Mouse (Mus musculus) retina, postnatal 1 day (tissue): ENCODE measurements around the gene Samd14.
A peak's percentile ranks its signal among the peaks of the same experiment; 100 is the strongest.

Experiments
- DNase-seq: peaks from one replicate; pipeline ENCODE4 v3.0.0-alpha.2; 2012

The Samd14 gene

GRCm38 (mm10) chr11:94990102-94990748 is 19.5 kb upstream of the Samd14 start:
- no peak for DNase-seq

GRCm38 (mm10) chr11:94990749-94991577 is 18.7 kb upstream of the Samd14 start, which contains the start of gene Ppp1r9b:
Gene Ppp1r9b (plus strand): TSS chr11:94991035.
- DNase-seq = peak; percentile 95

GRCm38 (mm10) chr11:94991641-94992479 is 17.8 kb upstream of the Samd14 start:
- DNase-seq = peak; percentile 60

GRCm38 (mm10) chr11:94992480-94992753 is 17.3 kb upstream of the Samd14 start:
- no peak for DNase-seq

GRCm38 (mm10) chr11:94992754-94993606 is 16.7 kb upstream of the Samd14 start:
- peak; percentile 53 for DNase-seq

GRCm38 (mm10) chr11:94994208-94994814 is 15.4 kb upstream of the Samd14 start:
- DNase-seq = peak; percentile 24

- no peak for DNase-seq
Observed at GRCm38 (mm10) chr11:94994947-94995772, 14.5 kb upstream of the Samd14 start.

DNA sequence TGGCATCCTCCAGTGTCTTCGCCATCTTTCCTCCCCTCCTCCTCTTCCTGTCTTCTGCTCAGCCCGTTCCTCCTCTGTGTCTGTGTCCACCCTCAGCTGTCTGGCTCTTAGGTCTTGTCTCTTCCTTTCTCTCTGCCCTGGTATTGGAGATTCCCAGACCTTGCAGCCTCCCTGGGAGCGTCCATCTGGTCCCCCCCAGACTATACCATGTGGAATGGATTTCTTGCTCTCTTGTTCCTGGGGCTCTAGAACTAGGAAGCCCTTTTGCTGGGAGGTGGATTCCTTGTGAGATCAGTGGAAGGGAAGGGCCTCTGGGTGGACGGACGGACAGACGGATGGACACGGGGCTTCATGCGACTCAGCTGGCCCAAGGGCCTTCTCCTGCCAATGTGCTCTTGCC is 13.6 kb upstream of the Samd14 start:
- no peak for DNase-seq

DNA sequence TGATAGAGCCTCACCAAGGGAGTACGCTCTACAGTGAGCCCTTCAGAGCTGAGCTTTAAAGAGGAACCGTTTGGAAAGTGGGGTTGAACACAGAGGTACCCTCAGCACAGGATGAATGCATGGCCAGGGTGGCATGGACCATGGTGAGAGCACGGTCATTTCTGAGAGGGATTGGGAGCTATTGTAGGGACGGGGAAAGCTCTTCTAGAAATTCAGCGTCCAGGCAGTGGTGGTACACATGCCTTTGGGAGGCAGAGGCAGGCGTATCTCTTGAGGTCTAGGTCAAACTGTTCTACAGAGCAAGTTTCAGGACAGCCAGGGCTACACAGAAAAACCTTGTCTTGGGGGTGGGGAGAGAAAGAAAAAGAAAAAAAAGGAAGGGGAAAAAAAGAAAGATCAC is 12.7 kb upstream of the Samd14 start:
- DNase-seq = no peak

GRCm38 (mm10) chr11:94997596-94997995 is 12.1 kb upstream of the Samd14 start:
- DNase-seq = no peak

DNA sequence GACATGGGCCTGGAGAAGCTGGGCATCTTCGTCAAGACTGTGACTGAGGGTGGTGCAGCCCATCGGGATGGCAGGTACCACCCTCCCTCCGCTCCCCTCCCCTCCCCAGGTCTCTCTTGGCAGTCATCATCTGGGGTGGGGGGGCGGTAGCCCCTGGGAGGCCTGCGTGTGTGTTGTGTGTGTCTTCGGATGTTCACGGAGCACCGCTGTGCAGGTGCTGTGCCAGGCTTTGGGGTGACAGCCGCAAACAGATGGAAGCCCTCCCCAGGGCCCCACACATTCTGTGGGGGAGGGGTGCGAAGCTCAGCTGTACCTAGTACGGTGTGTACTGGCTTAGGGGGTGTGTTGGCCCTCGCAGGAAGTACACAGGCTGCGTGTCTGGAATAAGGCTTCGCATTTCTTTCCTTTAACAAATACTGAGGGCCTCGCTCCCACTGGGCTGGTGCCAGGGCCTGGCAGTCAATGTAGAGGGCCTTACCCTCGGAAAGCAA is 11.6 kb upstream of the Samd14 start:
- no peak for DNase-seq

GRCm38 (mm10) chr11:95000128-95000527 is 9.6 kb upstream of the Samd14 start:
- DNase-seq = no peak

GRCm38 (mm10) chr11:95000548-95000947 is 9.1 kb upstream of the Samd14 start:
- no peak for DNase-seq

DNA sequence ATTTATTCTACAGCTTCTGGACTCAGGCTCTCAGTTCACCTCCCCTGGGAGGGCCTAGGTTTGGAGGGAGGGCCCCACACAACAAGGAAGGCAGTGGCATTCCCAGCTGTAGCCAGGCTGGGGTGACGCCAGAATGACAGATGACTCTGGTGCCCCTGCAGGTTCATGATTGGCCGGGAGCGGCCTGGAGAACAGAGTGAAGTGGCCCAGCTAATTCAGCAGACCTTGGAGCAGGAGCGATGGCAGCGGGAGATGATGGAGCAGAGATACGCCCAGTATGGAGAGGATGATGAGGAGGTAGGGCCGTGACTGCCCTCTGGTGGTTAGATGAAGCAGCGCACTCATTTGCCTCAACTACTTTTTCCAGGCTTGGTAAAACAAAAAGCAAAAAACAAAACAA is 8.6 kb upstream of the Samd14 start:
- peak; percentile 89 for DNase-seq

- peak; percentile 49 for DNase-seq
Observed at GRCm38 (mm10) chr11:95001584-95002347, 7.9 kb upstream of the Samd14 start.

GRCm38 (mm10) chr11:95002705-95003104 is 7.0 kb upstream of the Samd14 start:
- no peak for DNase-seq

GRCm38 (mm10) chr11:95004136-95004936 is 5.3 kb upstream of the Samd14 start:
- DNase-seq = peak; percentile 40

DNA sequence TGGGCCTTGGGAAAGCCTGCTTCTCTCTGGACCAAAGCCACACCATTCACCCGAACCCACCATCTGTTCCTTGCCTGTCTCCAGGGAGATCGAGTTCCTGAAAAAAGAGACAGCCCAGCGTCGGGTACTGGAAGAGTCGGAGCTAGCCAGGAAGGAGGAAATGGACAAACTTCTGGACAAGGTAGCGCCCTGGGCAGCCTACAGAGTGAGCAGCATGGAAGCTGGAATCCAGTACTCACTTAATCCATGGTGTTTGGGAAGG is 4.8 kb upstream of the Samd14 start:
- DNase-seq = no peak

DNA sequence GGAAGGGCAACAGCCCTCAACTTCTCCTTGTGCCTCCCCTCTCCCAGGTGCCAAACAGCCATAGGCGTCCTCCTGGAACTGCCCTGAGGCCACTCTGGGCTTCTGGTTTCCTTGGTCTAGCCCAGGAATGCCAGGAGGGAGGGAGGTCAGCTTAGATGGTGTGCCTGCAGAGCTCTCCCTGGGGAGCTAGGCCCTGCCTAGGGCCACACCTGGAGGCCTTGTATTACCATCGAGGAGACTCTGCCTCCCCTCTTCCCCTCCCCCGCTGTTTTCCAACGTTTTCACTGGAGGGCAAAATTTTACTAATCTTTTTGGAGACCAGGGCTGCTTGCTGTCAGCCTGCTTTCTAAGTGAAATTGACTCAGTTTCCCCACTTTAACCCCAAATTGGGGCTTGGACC is 3.6 kb upstream of the Samd14 start:
- DNase-seq = no peak
